Mouse (Mus musculus) lung, postnatal 0 days (tissue): ENCODE measurements around the gene Eddm3b.

Source experiments
- CTCF ChIP-seq: IDR thresholded peaks from 2 replicates; pipeline ENCODE4 v1.5.1; 2016; ENCODE audit warnings: antibody characterized with exemption, mild to moderate bottlenecking
- EP300 ChIP-seq: IDR thresholded peaks from 2 replicates; pipeline ENCODE4 v1.6.1; 2016; ENCODE audit warnings: antibody characterized with exemption, mild to moderate bottlenecking, control low read depth

GRCm38 (mm10) chr14:51104366-51104765 lies 9.9 kb upstream of the Eddm3b start:
- no peak for TF ChIP-seq CTCF
- no peak for TF ChIP-seq EP300
